Mouse (Mus musculus) limb, embryonic 12.5 days (tissue): ENCODE measurements around the gene Ttll9. TPM values are rescaled to one million over a fixed set of nuclear protein-coding genes. Genes with fewer than 3 reads are reported as not detected.
A peak's percentile ranks its signal among the peaks of the same experiment; 100 is the strongest.

Experiments
- ATAC-seq: fragments of 200-750 bp; cut with Nextera tagmentation; 2 replicates; pipeline ENCODE4 v1.8.0; 2017; ENCODE audit warnings: low read depth, moderate TSS enrichment; ENCODE audit not compliant: insufficient number of reproducible peaks, insufficient read depth, low FRiP score, low TSS enrichment
- H3K27ac ChIP-seq: fragments of 300-500 bp; sonication (generic); 2 replicates; pipeline ENCODE4 v1.5.1; 2016; ENCODE audit warnings: mild to moderate bottlenecking, moderate library complexity
- H3K27me3 ChIP-seq: fragments of 300-500 bp; sonication (generic); 2 replicates; pipeline ENCODE4 v1.6.1; 2016; ENCODE audit warnings: mild to moderate bottlenecking, moderate library complexity
- H3K36me3 ChIP-seq: fragments of 300-500 bp; sonication (generic); 2 replicates; pipeline ENCODE4 v1.6.1; 2016; ENCODE audit warnings: mild to moderate bottlenecking, moderate library complexity
- H3K4me1 ChIP-seq: fragments of 300-500 bp; sonication (generic); replicated peaks from 2 replicates; pipeline ENCODE4 v1.6.1; 2016
- H3K4me2 ChIP-seq: fragments of 300-500 bp; sonication (generic); 2 replicates; pipeline ENCODE4 v1.6.1; 2016; ENCODE audit warnings: mild to moderate bottlenecking, moderate library complexity
- H3K4me3 ChIP-seq: fragments of 300-500 bp; sonication (generic); replicated peaks from 2 replicates; pipeline ENCODE4 v1.5.1; 2016; ENCODE audit warnings: mild to moderate bottlenecking
- H3K9ac ChIP-seq: fragments of 300-500 bp; sonication (generic); replicated peaks from 2 replicates; pipeline ENCODE4 v1.6.1; 2016; ENCODE audit warnings: mild to moderate bottlenecking, moderate library complexity
- H3K9me3 ChIP-seq: fragments of 300-500 bp; sonication (generic); 2 replicates; pipeline ENCODE4 v1.6.1; 2016; ENCODE audit warnings: mild to moderate bottlenecking, moderate library complexity
- WGBS: fragments of 180-500 bp; shearing (Covaris S2); methylation state at CpG from one replicate; pipeline ENCODE4 v1.1.7; 2016; 5-methylcytosine and 5-hydroxymethylcytosine counted together
- polyA plus RNA-seq: library from polyadenylated mRNA; unstranded; fragments of >200 nt; fragmentation: Nextera tagmentation; extraction: Ambion mirVana; gene quantifications from 2 replicates; pipeline ENCODE4 v1.2.1, GENCODE M21; 2016

Gene Ttll9
- polyA plus RNA-seq, 1 experiment from 2014 or later = 0.19 TPM

DNA sequence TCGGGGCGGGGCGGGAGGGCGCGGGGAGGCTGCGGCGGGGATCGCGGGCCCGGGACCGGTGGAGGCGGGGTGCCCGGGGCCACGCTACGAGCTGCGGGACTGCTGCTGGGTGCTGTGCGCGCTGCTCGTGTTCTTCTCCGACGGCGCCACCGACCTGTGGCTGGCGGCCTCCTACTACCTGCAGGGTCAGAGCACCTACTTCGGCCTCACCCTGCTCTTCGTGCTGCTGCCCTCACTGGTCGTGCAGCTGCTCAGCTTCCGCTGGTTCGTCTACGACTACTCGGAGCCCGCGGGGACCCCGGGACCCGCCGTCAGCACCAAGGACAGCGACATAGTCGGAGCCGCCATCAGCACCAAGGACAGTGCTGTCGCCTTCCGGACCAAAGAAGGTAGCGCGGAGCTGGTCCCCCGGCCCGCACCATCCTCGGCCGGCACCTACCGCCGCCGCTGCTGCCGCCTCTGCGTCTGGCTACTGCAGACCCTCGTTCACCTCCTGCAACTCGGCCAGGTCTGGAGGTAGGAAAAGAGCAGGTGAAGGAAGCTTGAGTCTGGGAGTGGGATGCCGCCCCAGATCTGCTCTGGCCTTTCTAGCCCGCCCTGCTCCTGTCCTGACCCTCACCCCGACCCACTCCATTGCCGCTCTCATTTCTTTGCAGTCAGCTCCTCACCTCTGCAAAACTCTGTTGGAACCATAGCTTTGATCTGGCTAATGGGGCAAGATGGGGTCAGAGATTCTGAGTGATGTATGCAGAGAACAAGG, 70.0 kb downstream of the Ttll9 start:
- Histone ChIP-seq H3K4me2 (peak overlapping the region; percentile 86), H3K27me3 (peaks cover 91% of the 10 kb centered on the region), H3K4me3 (peak overlapping the region; percentile 50), H3K9ac (no peak overlapping the region), H3K36me3 (no peaks in the 10 kb centered on the region), H3K27ac (no peak overlapping the region), H3K4me1 (peaks cover 10% of the 10 kb centered on the region), H3K9me3 (no peaks in the 10 kb centered on the region)
- peak; percentile 76; the same call in 1 of the 2 replicates for ATAC-seq
- 1% methylated on average over 48 of the region's 58 CpGs for WGBS

DNA sequence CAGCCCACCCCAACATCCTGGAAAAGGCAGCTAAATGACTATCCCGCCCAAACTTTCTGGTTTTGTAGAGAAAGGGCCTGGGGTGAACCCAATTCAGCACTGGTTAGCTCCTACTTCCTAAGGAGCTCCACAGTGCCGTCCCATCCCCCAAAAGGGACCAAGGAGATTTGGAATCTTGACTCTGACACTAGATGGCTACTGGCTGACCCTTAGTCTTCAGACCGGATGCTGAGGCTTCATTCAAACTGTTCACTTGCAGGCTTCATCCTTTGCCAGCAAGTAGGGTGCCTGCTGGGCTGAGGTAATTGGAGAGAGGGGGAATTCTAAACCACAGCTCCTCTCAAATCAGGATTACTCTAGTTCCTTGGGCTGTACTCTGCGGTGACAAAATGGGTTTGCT, 70.7 kb downstream of the Ttll9 start:
- Histone ChIP-seq H3K9me3 (no peaks in the 10 kb centered on the region), H3K4me3 (no peak overlapping the region), H3K4me1 (peaks cover 10% of the 10 kb centered on the region), H3K4me2 (no peak overlapping the region), H3K27ac (no peak overlapping the region), H3K36me3 (no peaks in the 10 kb centered on the region), H3K9ac (no peak overlapping the region), H3K27me3 (peaks cover 92% of the 10 kb centered on the region)
- no peak for ATAC-seq
- 16% methylated on average over 4 of the region's 4 CpGs for WGBS

GRCm38 (mm10) chr2:153033545-153034230, 71.4 kb downstream of the Ttll9 start:
- no peak overlapping the region for H3K4me2 ChIP-seq
- no peak overlapping the region for H3K4me3 ChIP-seq
- H3K9me3 ChIP-seq = no peaks in the 10 kb centered on the region
- H3K4me1 ChIP-seq = peaks cover 10% of the 10 kb centered on the region
- H3K36me3 ChIP-seq = no peaks in the 10 kb centered on the region
- H3K9ac ChIP-seq = no peak overlapping the region
- no peak for ATAC-seq
- 71% methylated on average over 5 of the region's 5 CpGs for WGBS
- peaks cover 94% of the 10 kb centered on the region for H3K27me3 ChIP-seq
- H3K27ac ChIP-seq = no peak overlapping the region

DNA sequence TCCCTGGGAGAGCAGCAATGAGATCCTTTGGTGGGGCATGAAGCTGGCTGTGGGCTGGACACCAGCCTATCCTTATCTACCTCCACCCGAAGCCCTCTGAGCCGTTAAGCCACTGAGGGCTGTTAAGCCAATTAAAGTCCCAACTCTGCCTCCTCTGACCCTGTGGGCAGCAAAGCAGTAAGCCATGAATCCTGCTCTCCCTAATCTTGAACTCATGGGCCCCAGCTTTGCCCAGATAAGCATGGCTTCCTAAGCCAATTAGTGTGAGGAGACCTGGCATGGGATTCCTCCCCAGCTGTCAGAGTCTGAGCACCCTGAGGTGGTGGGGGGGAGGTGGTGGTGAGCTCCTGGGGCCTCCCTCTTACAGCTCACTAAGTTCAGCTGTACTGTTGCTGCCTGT, 74.4 kb downstream of the Ttll9 start:
- 24% methylated on average over 2 of the region's 2 CpGs for WGBS
- Histone ChIP-seq H3K4me3 (no peak overlapping the region), H3K4me2 (no peak overlapping the region), H3K9me3 (no peaks in the 10 kb centered on the region), H3K36me3 (no peaks in the 10 kb centered on the region), H3K4me1 (peaks cover 7% of the 10 kb centered on the region), H3K9ac (no peak overlapping the region), H3K27me3 (peaks cover 77% of the 10 kb centered on the region), H3K27ac (no peak overlapping the region)
- ATAC-seq = no peak

GRCm38 (mm10) chr2:153043886-153044285, 81.6 kb downstream of the Ttll9 start:
- H3K9ac ChIP-seq = no peak overlapping the region
- 0 out of 2 replicates have a peak, but pooled peaks cover 2% of the 10 kb centered on the region for H3K4me1 ChIP-seq
- no peaks in the 10 kb centered on the region for H3K36me3 ChIP-seq
- 59% methylated on average over 3 of the region's 3 CpGs for WGBS
- peaks cover 22% of the 10 kb centered on the region for H3K27me3 ChIP-seq
- no peak overlapping the region for H3K27ac ChIP-seq
- no peak for ATAC-seq
- H3K9me3 ChIP-seq = no peaks in the 10 kb centered on the region
- H3K4me3 ChIP-seq = no peak overlapping the region
- H3K4me2 ChIP-seq = no peak overlapping the region

- Histone ChIP-seq H3K4me1 (0 out of 2 replicates have a peak, but pooled peaks cover 2% of the 10 kb centered on the region), H3K27me3 (peaks cover 35% of the 10 kb centered on the region), H3K9ac (no peak overlapping the region), H3K36me3 (no peaks in the 10 kb centered on the region), H3K27ac (no peak overlapping the region), H3K9me3 (no peaks in the 10 kb centered on the region), H3K4me3 (no peak overlapping the region), H3K4me2 (no peak overlapping the region)
- 33% methylated on average over 8 of the region's 8 CpGs for WGBS
- no peak for ATAC-seq
Observed at GRCm38 (mm10) chr2:153045884-153046299, 83.6 kb downstream of the Ttll9 start.

DNA sequence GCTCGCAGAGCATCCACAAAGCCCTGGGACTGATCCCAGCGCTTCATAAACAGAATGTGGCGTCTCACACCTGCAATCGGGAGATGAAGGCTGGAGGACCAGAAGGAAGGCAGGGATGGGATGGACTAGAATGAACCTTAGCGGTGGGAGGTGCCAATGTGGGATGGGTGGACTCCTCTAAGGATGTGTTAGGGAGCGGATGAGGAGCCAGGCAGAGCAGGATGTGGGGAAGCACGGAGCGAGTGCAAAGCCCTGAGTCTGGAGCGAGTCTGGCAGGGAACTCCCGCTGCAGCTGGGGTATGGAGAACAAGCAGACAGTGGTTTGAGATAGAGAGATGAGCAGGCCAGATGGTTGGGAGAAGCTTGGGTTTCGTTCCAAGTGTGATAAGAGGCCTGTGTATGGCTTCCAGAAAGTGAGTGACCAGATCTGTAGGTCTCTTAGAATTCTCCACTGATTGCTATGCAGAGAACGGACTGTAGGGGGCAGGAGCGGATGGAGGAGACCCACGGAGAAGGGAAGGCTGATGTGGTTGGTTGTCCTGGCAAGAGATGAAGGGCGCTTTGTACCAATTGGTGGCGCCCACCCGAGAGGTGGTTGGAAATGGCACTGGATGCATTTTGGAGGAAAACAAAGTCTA, 85.7 kb downstream of the Ttll9 start:
- Histone ChIP-seq H3K9ac (no peak overlapping the region), H3K9me3 (no peaks in the 10 kb centered on the region), H3K27me3 (peaks cover 46% of the 10 kb centered on the region), H3K4me1 (0 out of 2 replicates have a peak, but pooled peaks cover 7% of the 10 kb centered on the region), H3K4me2 (no peak overlapping the region), H3K36me3 (no peaks in the 10 kb centered on the region), H3K27ac (no peak overlapping the region), H3K4me3 (no peak overlapping the region)
- no peak for ATAC-seq
- 43% methylated on average over 17 of the region's 17 CpGs for WGBS

- Histone ChIP-seq H3K27me3 (peaks cover 61% of the 10 kb centered on the region), H3K27ac (no peak overlapping the region), H3K4me3 (no peak overlapping the region), H3K9me3 (no peaks in the 10 kb centered on the region), H3K4me2 (no peak overlapping the region), H3K9ac (no peak overlapping the region), H3K36me3 (no peaks in the 10 kb centered on the region), H3K4me1 (0 out of 2 replicates have a peak, but pooled peaks cover 7% of the 10 kb centered on the region)
- no peak for ATAC-seq
- WGBS = 34% methylated on average over 9 of the region's 9 CpGs
Observed at GRCm38 (mm10) chr2:153049288-153049996, 87.2 kb downstream of the Ttll9 start.

GRCm38 (mm10) chr2:153049997-153050358, 87.7 kb downstream of the Ttll9 start:
- WGBS = 86% methylated on average over 4 of the region's 4 CpGs
- no peak overlapping the region for H3K27ac ChIP-seq
- H3K9ac ChIP-seq = no peak overlapping the region
- H3K9me3 ChIP-seq = no peaks in the 10 kb centered on the region
- 0 out of 2 replicates have a peak, but pooled peaks cover 7% of the 10 kb centered on the region for H3K4me1 ChIP-seq
- H3K4me3 ChIP-seq = no peak overlapping the region
- no peak for ATAC-seq
- H3K36me3 ChIP-seq = no peaks in the 10 kb centered on the region
- H3K27me3 ChIP-seq = peaks cover 65% of the 10 kb centered on the region
- no peak overlapping the region for H3K4me2 ChIP-seq

DNA sequence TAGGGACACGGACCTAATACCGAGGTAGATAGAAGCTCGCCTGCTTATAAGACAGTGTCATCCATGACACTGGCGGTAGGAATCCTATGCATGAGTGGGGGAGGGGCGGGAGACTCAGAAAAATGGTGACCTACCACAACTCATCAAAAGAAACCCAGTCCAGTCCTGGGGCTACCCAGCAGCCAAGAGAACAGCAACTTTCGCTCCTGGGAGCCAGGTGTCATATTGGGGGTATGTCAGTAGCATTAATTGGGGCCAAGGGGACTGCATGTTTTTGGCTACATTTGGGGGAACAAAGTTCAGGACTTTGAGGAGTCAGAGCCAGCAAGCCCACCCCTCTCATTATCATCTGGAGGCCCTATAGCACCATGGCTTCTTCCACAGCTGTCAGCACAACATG, 88.8 kb downstream of the Ttll9 start:
- WGBS = 84% methylated on average over 6 of the region's 6 CpGs

GRCm38 (mm10) chr2:153051537-153051936, 89.3 kb downstream of the Ttll9 start:
- Histone ChIP-seq H3K4me1 (0 out of 2 replicates have a peak, but pooled peaks cover 5% of the 10 kb centered on the region), H3K4me2 (no peak overlapping the region), H3K27ac (no peak overlapping the region), H3K36me3 (no peaks in the 10 kb centered on the region), H3K4me3 (no peak overlapping the region), H3K9me3 (no peaks in the 10 kb centered on the region), H3K9ac (no peak overlapping the region), H3K27me3 (peaks cover 65% of the 10 kb centered on the region)
- ATAC-seq = no peak
- 78% methylated on average over 9 of the region's 9 CpGs for WGBS

More for the DNA sequence above, 88.8 kb downstream of the Ttll9 start:
- H3K9me3 ChIP-seq = no peaks in the 10 kb centered on the region
- 0 out of 2 replicates have a peak, but pooled peaks cover 6% of the 10 kb centered on the region for H3K4me1 ChIP-seq
- no peak overlapping the region for H3K4me2 ChIP-seq
- H3K27me3 ChIP-seq = peaks cover 65% of the 10 kb centered on the region
- no peak overlapping the region for H3K27ac ChIP-seq
- no peak overlapping the region for H3K9ac ChIP-seq
- no peak overlapping the region for H3K4me3 ChIP-seq
- no peaks in the 10 kb centered on the region for H3K36me3 ChIP-seq
- ATAC-seq = no peak
